Mouse (Mus musculus) testis, adult 2 months (tissue): ENCODE measurements around the gene Mgat1. TPM values are rescaled to one million over a fixed set of nuclear protein-coding genes. Genes with fewer than 3 reads are reported as not detected.

Experiments used
- H3K27ac ChIP-seq: fragments of 200-500 bp; 2 replicates; pipeline ENCODE4 v1.5.1; 2012; ENCODE audit warnings: low read depth, low read length; ENCODE audit not compliant: control insufficient read depth, insufficient read depth
- H3K27me3 ChIP-seq: fragments of 200-500 bp; 2 replicates; pipeline ENCODE4 v1.6.1; 2012; ENCODE audit warnings: mild to moderate bottlenecking, low read length, moderate library complexity; ENCODE audit not compliant: control insufficient read depth, insufficient read depth
- H3K36me3 ChIP-seq: fragments of 200-500 bp; 2 replicates; pipeline ENCODE4 v1.6.1; 2012; ENCODE audit warnings: mild to moderate bottlenecking, low read length; ENCODE audit not compliant: control insufficient read depth, insufficient read depth
- H3K4me1 ChIP-seq: fragments of 200-500 bp; 2 replicates; pipeline ENCODE4 v1.6.1; 2012; ENCODE audit warnings: low read length; ENCODE audit not compliant: control insufficient read depth, insufficient read depth
- H3K4me3 ChIP-seq: fragments of 200-500 bp; 2 replicates; pipeline ENCODE4 v1.5.1; 2012; ENCODE audit warnings: low read depth, mild to moderate bottlenecking, low read length, moderate library complexity, mixed read lengths; ENCODE audit not compliant: control insufficient read depth
- CTCF ChIP-seq: fragments of 200-500 bp; IDR thresholded peaks from 2 replicates; pipeline ENCODE4 v1.5.1; 2012; ENCODE audit warnings: low read depth, mild to moderate bottlenecking, inconsistent platforms, low read length, moderate library complexity; ENCODE audit not compliant: control insufficient read depth, insufficient read depth, insufficient replicate concordance
- POLR2A ChIP-seq: fragments of 200-500 bp; IDR thresholded peaks from 2 replicates; pipeline ENCODE4 v1.6.1; 2012; ENCODE audit warnings: low read depth, mild to moderate bottlenecking, inconsistent platforms, low read length, moderate library complexity; ENCODE audit not compliant: control insufficient read depth
- polyA plus RNA-seq: library from polyadenylated mRNA; depleted of rRNA; stranded (reverse); fragments of >200 nt; gene quantifications from 2 replicates; pipeline ENCODE4 v1.2.3, GENCODE M21; 2012

Mgat1 gene
- polyA plus RNA-seq, 1 experiment, result 13.9 TPM

GRCm38 (mm10) chr11:49242944-49243626 is 906 bp upstream of the Mgat1 start:
- Histone ChIP-seq H3K4me3 (peak overlapping the region; percentile 98), H3K27ac (peak overlapping the region; percentile 82), H3K4me1 (peaks cover 11% of the 10 kb centered on the region), H3K27me3 (no peaks in the 10 kb centered on the region), H3K36me3 (no peaks in the 10 kb centered on the region)
- TF ChIP-seq CTCF (no peak), POLR2A (no peak)

- H3K27me3 ChIP-seq, result no peaks in the 10 kb centered on the region
- H3K36me3 ChIP-seq, result no peaks in the 10 kb centered on the region
- peak overlapping the region; percentile 94 for H3K27ac ChIP-seq
- H3K4me1 ChIP-seq, result peaks cover 11% of the 10 kb centered on the region
- TF ChIP-seq POLR2A, result no peak
- TF ChIP-seq CTCF, result no peak
- peak overlapping the region; percentile 98 for H3K4me3 ChIP-seq
Measured at GRCm38 (mm10) chr11:49244595-49244930, 572 bp downstream of the Mgat1 start.

GRCm38 (mm10) chr11:49245176-49245575 is 1.2 kb downstream of the Mgat1 start:
- Histone ChIP-seq H3K27ac (no peak overlapping the region), H3K27me3 (no peaks in the 10 kb centered on the region), H3K4me3 (no peak overlapping the region), H3K4me1 (peaks cover 16% of the 10 kb centered on the region), H3K36me3 (no peaks in the 10 kb centered on the region)
- no peak for TF ChIP-seq POLR2A
- TF ChIP-seq CTCF, result no peak

GRCm38 (mm10) chr11:49245634-49246415 is 1.8 kb downstream of the Mgat1 start:
- no peaks in the 10 kb centered on the region for H3K36me3 ChIP-seq
- TF ChIP-seq POLR2A (no peak), CTCF (no peak)
- no peaks in the 10 kb centered on the region for H3K27me3 ChIP-seq
- no peak overlapping the region for H3K4me3 ChIP-seq
- peaks cover 20% of the 10 kb centered on the region for H3K4me1 ChIP-seq
- H3K27ac ChIP-seq, result no peak overlapping the region; the same call in 1 of the 2 replicates

GRCm38 (mm10) chr11:49246523-49246922 is 2.5 kb downstream of the Mgat1 start:
- Histone ChIP-seq H3K36me3 (no peaks in the 10 kb centered on the region), H3K4me3 (no peak overlapping the region), H3K27me3 (no peaks in the 10 kb centered on the region), H3K27ac (no peak overlapping the region), H3K4me1 (peaks cover 21% of the 10 kb centered on the region)
- TF ChIP-seq CTCF (no peak), POLR2A (no peak)

- no peak overlapping the region for H3K4me3 ChIP-seq
- TF ChIP-seq CTCF, result no peak
- TF ChIP-seq POLR2A, result no peak
- H3K27ac ChIP-seq, result no peak overlapping the region
- no peaks in the 10 kb centered on the region for H3K27me3 ChIP-seq
- no peaks in the 10 kb centered on the region for H3K36me3 ChIP-seq
- H3K4me1 ChIP-seq, result peaks cover 23% of the 10 kb centered on the region
Measured at GRCm38 (mm10) chr11:49247255-49247654, 3.3 kb downstream of the Mgat1 start.

GRCm38 (mm10) chr11:49248226-49248973 is 4.4 kb downstream of the Mgat1 start:
- no peak for TF ChIP-seq CTCF
- TF ChIP-seq POLR2A, result no peak
- no peak overlapping the region for H3K27ac ChIP-seq
- H3K27me3 ChIP-seq, result no peaks in the 10 kb centered on the region
- no peak overlapping the region for H3K4me3 ChIP-seq
- H3K36me3 ChIP-seq, result no peaks in the 10 kb centered on the region
- H3K4me1 ChIP-seq, result peaks cover 23% of the 10 kb centered on the region
